Mouse (Mus musculus): Measurements from ENCODE around the gene Vwa5b1.

Vwa5b1 gene

GRCm38 (mm10) chr4:138635428-138636145 is at the start of gene Vwa5b1:
Vwa5b1 (minus strand) TSS chr4:138635884.
- peak; percentile 7 for DNase-seq (ENCODE audit: low read depth, low spot score)

GRCm38 (mm10) chr4:138682760-138683159 is 47.1 kb upstream of the Vwa5b1 start:
- DNase-seq (ENCODE audit: low read depth, low spot score): no peak

GRCm38 (mm10) chr4:138680124-138680523 is 44.4 kb upstream of the Vwa5b1 start:
- no peak for DNase-seq (ENCODE audit: low read depth, low spot score)

GRCm38 (mm10) chr4:138677579-138677978 is 41.9 kb upstream of the Vwa5b1 start:
- DNase-seq (ENCODE audit: low read depth, low spot score): no peak

GRCm38 (mm10) chr4:138676480-138676879 is 40.8 kb upstream of the Vwa5b1 start:
- DNase-seq (ENCODE audit: low read depth, low spot score): peak; percentile 4

- no peak for DNase-seq (ENCODE audit: low read depth, low spot score)
Measured at GRCm38 (mm10) chr4:138672160-138672559, 36.5 kb upstream of the Vwa5b1 start.

GRCm38 (mm10) chr4:138670093-138670889 is 34.6 kb upstream of the Vwa5b1 start:
- DNase-seq (ENCODE audit: low read depth, low spot score): no peak

GRCm38 (mm10) chr4:138666521-138666920 is 30.8 kb upstream of the Vwa5b1 start:
- no peak for DNase-seq (ENCODE audit: low read depth, low spot score)

GRCm38 (mm10) chr4:138659936-138660602 is 24.4 kb upstream of the Vwa5b1 start:
- no peak for DNase-seq (ENCODE audit: low read depth, low spot score)

GRCm38 (mm10) chr4:138653056-138653455 is 17.4 kb upstream of the Vwa5b1 start:
- no peak for DNase-seq (ENCODE audit: low read depth, low spot score)

GRCm38 (mm10) chr4:138651881-138652280 is 16.2 kb upstream of the Vwa5b1 start:
- no peak for DNase-seq (ENCODE audit: low read depth, low spot score)

GRCm38 (mm10) chr4:138648096-138648635 is 12.5 kb upstream of the Vwa5b1 start:
- DNase-seq (ENCODE audit: low read depth, low spot score): no peak

GRCm38 (mm10) chr4:138642272-138642671 is 6.6 kb upstream of the Vwa5b1 start:
- DNase-seq (ENCODE audit: low read depth, low spot score): no peak

GRCm38 (mm10) chr4:138636146-138636511 is 445 bp upstream of the Vwa5b1 start:
- DNase-seq (ENCODE audit: low read depth, low spot score): no peak

GRCm38 (mm10) chr4:138628256-138628655 is 7.4 kb downstream of the Vwa5b1 start:
- DNase-seq (ENCODE audit: low read depth, low spot score): no peak

- DNase-seq (ENCODE audit: low read depth, low spot score): no peak
Measured at GRCm38 (mm10) chr4:138614454-138614853, 21.2 kb downstream of the Vwa5b1 start.

- no peak for DNase-seq (ENCODE audit: low read depth, low spot score)
Measured at GRCm38 (mm10) chr4:138601926-138602325, 33.8 kb downstream of the Vwa5b1 start.

- no peak for DNase-seq (ENCODE audit: low read depth, low spot score)
Measured at GRCm38 (mm10) chr4:138597904-138598347, 37.8 kb downstream of the Vwa5b1 start.

- DNase-seq (ENCODE audit: low read depth, low spot score): no peak
Measured at GRCm38 (mm10) chr4:138596391-138597130, 39.1 kb downstream of the Vwa5b1 start.

- DNase-seq (ENCODE audit: low read depth, low spot score): no peak
Measured at GRCm38 (mm10) chr4:138584946-138585345, 50.7 kb downstream of the Vwa5b1 start.

GRCm38 (mm10) chr4:138582446-138582845 is 53.2 kb downstream of the Vwa5b1 start:
- DNase-seq (ENCODE audit: low read depth, low spot score): no peak

Measured in 3T3-L1 (cell line).